Mouse (Mus musculus) thymus, adult 2 months (tissue): Measurements from ENCODE around the gene Itpr1.

Experiments
- CTCF ChIP-seq: fragments of 200-500 bp; IDR thresholded peaks from 2 replicates; pipeline ENCODE4 v1.5.1; 2012; ENCODE audit warnings: mild to moderate bottlenecking, control low read depth, low read length, moderate library complexity, borderline replicate concordance; ENCODE audit not compliant: control insufficient read depth, poor library complexity, insufficient read depth; ENCODE audit errors: extremely low read depth
- POLR2A ChIP-seq: fragments of 200-500 bp; IDR thresholded peaks from 2 replicates; pipeline ENCODE4 v1.6.1; 2012; ENCODE audit warnings: mild to moderate bottlenecking, low read length, control low read depth, moderate library complexity; ENCODE audit not compliant: control insufficient read depth, poor library complexity, insufficient read depth; ENCODE audit errors: extremely low read depth

GRCm38 (mm10) chr6:108441290-108441689 lies 228.4 kb downstream of the Itpr1 start:
- TF ChIP-seq POLR2A (no peak), CTCF (no peak)
